Mouse (Mus musculus): ENCODE results near the gene D5Ertd579e. TPM values are rescaled to one million over a fixed set of nuclear protein-coding genes. Genes with fewer than 3 reads are reported as not detected.
A peak's percentile ranks its signal among the peaks of the same experiment; 100 is the strongest.

D5Ertd579e gene
- polyA plus RNA-seq, 1 experiment = 56.7 TPM

DNA sequence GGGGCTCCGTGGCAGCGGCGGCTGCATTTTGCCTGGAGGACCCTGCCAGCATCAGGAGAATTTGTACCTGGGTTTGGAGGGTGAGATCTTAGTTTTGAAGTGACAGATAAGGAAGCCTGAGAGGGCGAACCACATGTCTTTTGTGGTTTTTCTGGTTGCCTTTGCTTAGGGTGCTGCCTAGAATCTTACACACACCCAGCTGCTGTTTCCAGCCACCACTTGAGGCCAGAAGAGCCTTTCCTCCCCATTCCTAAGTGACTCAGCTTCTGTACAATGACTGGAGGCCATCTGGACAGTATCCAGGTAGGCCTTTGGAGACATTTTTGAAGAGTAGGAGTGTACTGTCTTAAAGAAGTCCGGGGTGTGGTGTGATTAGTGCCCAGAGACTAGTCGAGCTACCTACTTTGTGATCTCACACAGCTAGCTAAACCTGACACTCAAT, 26.6 kb upstream of the D5Ertd579e start:
- Histone ChIP-seq H3K27ac (ENCODE audit: insufficient read depth, low read length) (peak overlapping the region; percentile 95), H3K4me1 (ENCODE audit: control insufficient read depth, insufficient read depth, low read length) (peaks cover 12% of the 10 kb centered on the region), H3K4me3 (ENCODE audit: insufficient read depth, low read length) (no peak overlapping the region)
- TF ChIP-seq CTCF (IDR thresholded peaks at IDR 0.05; ENCODE audit: borderline replicate concordance, insufficient read depth, low read length) (no peak), POLR2A (IDR thresholded peaks at IDR 0.05; ENCODE audit: low read depth, low read length) (no peak)

- peaks cover 13% of the 10 kb centered on the region for H3K4me1 ChIP-seq (ENCODE audit: control insufficient read depth, insufficient read depth, low read length)
- no peak overlapping the region for H3K4me3 ChIP-seq (ENCODE audit: insufficient read depth, low read length)
- TF ChIP-seq CTCF (IDR thresholded peaks at IDR 0.05; ENCODE audit: borderline replicate concordance, insufficient read depth, low read length) (no peak), POLR2A (IDR thresholded peaks at IDR 0.05; ENCODE audit: low read depth, low read length) (no peak)
- H3K27ac ChIP-seq (ENCODE audit: insufficient read depth, low read length) = peak overlapping the region; percentile 48; the same call in 1 of the 2 replicates
Observed at GRCm38 (mm10) chr5:36720710-36721375, 25.0 kb upstream of the D5Ertd579e start.

DNA sequence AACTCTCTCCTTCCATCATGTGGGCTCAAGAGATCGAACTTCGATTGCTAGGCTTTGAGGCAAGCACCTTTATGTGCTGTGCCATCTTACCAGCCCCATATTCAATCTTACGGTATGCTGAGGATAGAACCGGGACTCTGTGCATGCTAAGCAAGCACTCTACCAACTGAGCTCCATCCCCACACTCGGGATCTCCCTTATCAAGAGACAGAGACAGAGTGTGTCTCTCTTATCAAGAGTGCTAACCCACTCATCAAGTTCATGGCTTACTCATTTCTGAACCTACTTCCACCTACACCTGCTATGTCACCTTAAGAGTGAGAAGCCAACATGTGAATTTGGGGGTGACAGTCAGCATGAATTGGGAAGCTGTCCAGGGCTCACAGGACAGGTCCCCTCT, 24.4 kb upstream of the D5Ertd579e start:
- H3K27ac ChIP-seq (ENCODE audit: insufficient read depth, low read length) = no peak overlapping the region
- no peak overlapping the region for H3K4me3 ChIP-seq (ENCODE audit: insufficient read depth, low read length)
- TF ChIP-seq POLR2A (IDR thresholded peaks at IDR 0.05; ENCODE audit: low read depth, low read length) = no peak
- no peak for TF ChIP-seq CTCF (IDR thresholded peaks at IDR 0.05; ENCODE audit: borderline replicate concordance, insufficient read depth, low read length)
- peaks cover 17% of the 10 kb centered on the region for H3K4me1 ChIP-seq (ENCODE audit: control insufficient read depth, insufficient read depth, low read length)

GRCm38 (mm10) chr5:36719601-36720000, 23.8 kb upstream of the D5Ertd579e start:
- Histone ChIP-seq H3K4me1 (ENCODE audit: control insufficient read depth, insufficient read depth, low read length) (peaks cover 21% of the 10 kb centered on the region), H3K27ac (ENCODE audit: insufficient read depth, low read length) (no peak overlapping the region), H3K4me3 (ENCODE audit: insufficient read depth, low read length) (no peak overlapping the region)
- TF ChIP-seq CTCF (IDR thresholded peaks at IDR 0.05; ENCODE audit: borderline replicate concordance, insufficient read depth, low read length) = no peak
- TF ChIP-seq POLR2A (IDR thresholded peaks at IDR 0.05; ENCODE audit: low read depth, low read length) = no peak

DNA sequence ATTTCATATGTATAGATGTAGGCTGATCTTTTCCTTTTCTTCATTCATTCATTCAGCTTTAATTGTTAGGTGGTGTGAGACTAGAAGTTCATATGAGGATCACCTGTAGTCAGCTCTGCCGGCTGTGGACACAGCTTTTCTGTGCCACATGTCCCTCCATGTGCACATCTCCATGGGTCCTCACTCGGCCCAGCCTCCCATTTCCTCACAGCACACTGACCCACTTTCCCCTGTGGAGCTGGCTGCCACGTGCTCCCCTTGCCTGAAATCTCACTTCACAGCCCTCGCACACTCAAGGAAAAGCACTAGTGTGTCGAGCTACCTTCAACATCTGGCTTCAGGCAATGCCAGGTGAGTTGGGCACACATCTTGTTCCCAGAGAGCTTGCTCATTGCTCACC, 23.3 kb upstream of the D5Ertd579e start:
- TF ChIP-seq POLR2A (IDR thresholded peaks at IDR 0.05; ENCODE audit: low read depth, low read length) = no peak
- no peak for TF ChIP-seq CTCF (IDR thresholded peaks at IDR 0.05; ENCODE audit: borderline replicate concordance, insufficient read depth, low read length)
- peaks cover 23% of the 10 kb centered on the region for H3K4me1 ChIP-seq (ENCODE audit: control insufficient read depth, insufficient read depth, low read length)
- H3K4me3 ChIP-seq (ENCODE audit: insufficient read depth, low read length) = no peak overlapping the region
- no peak overlapping the region for H3K27ac ChIP-seq (ENCODE audit: insufficient read depth, low read length)

GRCm38 (mm10) chr5:36717889-36718288, 22.1 kb upstream of the D5Ertd579e start:
- no peak overlapping the region for H3K4me3 ChIP-seq (ENCODE audit: insufficient read depth, low read length)
- no peak for TF ChIP-seq CTCF (IDR thresholded peaks at IDR 0.05; ENCODE audit: borderline replicate concordance, insufficient read depth, low read length)
- TF ChIP-seq POLR2A (IDR thresholded peaks at IDR 0.05; ENCODE audit: low read depth, low read length) = no peak
- no peak overlapping the region for H3K27ac ChIP-seq (ENCODE audit: insufficient read depth, low read length)
- peaks cover 26% of the 10 kb centered on the region for H3K4me1 ChIP-seq (ENCODE audit: control insufficient read depth, insufficient read depth, low read length)

GRCm38 (mm10) chr5:36716816-36717215, 21.0 kb upstream of the D5Ertd579e start:
- no peak overlapping the region for H3K27ac ChIP-seq (ENCODE audit: insufficient read depth, low read length)
- no peak overlapping the region for H3K4me3 ChIP-seq (ENCODE audit: insufficient read depth, low read length)
- H3K4me1 ChIP-seq (ENCODE audit: control insufficient read depth, insufficient read depth, low read length) = peaks cover 32% of the 10 kb centered on the region
- TF ChIP-seq POLR2A (IDR thresholded peaks at IDR 0.05; ENCODE audit: low read depth, low read length) (no peak), CTCF (IDR thresholded peaks at IDR 0.05; ENCODE audit: borderline replicate concordance, insufficient read depth, low read length) (no peak)

DNA sequence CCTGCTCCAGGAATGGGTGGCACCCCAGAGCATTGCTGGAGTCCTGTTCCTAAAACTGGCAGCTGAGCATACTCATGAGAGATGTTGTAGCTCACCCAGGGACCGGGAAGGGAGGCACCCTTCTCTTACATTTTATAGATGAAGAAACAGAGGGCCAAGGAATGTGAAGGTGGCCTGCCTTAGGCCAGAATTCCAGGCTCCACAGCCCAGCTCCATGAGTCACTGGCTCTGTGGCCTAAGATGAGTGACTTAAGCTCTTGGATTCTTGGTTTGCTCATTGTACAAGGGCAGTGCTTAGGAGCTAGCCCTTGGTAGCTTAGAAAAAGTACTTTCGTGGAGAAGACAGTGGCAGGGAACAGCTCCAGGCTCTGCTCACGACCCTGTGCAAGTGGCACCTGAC, 19.0 kb upstream of the D5Ertd579e start:
- Histone ChIP-seq H3K4me3 (ENCODE audit: insufficient read depth, low read length) (no peak overlapping the region), H3K4me1 (ENCODE audit: control insufficient read depth, insufficient read depth, low read length) (peaks cover 29% of the 10 kb centered on the region), H3K27ac (ENCODE audit: insufficient read depth, low read length) (peak overlapping the region; percentile 83)
- TF ChIP-seq CTCF (IDR thresholded peaks at IDR 0.05; ENCODE audit: borderline replicate concordance, insufficient read depth, low read length) = no peak

GRCm38 (mm10) chr5:36713693-36714092, 17.9 kb upstream of the D5Ertd579e start:
- TF ChIP-seq CTCF (IDR thresholded peaks at IDR 0.05; ENCODE audit: borderline replicate concordance, insufficient read depth, low read length) = no peak
- TF ChIP-seq POLR2A (IDR thresholded peaks at IDR 0.05; ENCODE audit: low read depth, low read length) = no peak
- H3K4me1 ChIP-seq (ENCODE audit: control insufficient read depth, insufficient read depth, low read length) = peaks cover 29% of the 10 kb centered on the region

GRCm38 (mm10) chr5:36712553-36713534, 17.0 kb upstream of the D5Ertd579e start:
- TF ChIP-seq POLR2A (IDR thresholded peaks at IDR 0.05; ENCODE audit: low read depth, low read length) (peak; percentile 58), CTCF (IDR thresholded peaks at IDR 0.05; ENCODE audit: borderline replicate concordance, insufficient read depth, low read length) (no peak)
- Histone ChIP-seq H3K27ac (ENCODE audit: insufficient read depth, low read length) (peak overlapping the region; percentile 75), H3K4me1 (ENCODE audit: control insufficient read depth, insufficient read depth, low read length) (peaks cover 29% of the 10 kb centered on the region), H3K4me3 (ENCODE audit: insufficient read depth, low read length) (no peak overlapping the region)

More at GRCm38 (mm10) chr5:36713693-36714092, 17.9 kb upstream of the D5Ertd579e start:
- Histone ChIP-seq H3K4me3 (ENCODE audit: insufficient read depth, low read length) (no peak overlapping the region), H3K27ac (ENCODE audit: insufficient read depth, low read length) (peak overlapping the region; percentile 72)
